Mouse (Mus musculus) MEL (cell line): ENCODE measurements at regions not wholly inside any gene's neighbourhood (a gene's known extent, or its start where the extent isn't known, plus 50 kb on each side); places are given as distances from the start of the nearest gene placed in this dataset.

ENCODE experiments used
- DNase-seq: peaks from one replicate; pipeline ENCODE4 v3.0.0; 2011; ENCODE audit warnings: low read depth, low spot score
- H3K27ac ChIP-seq: 2 replicates; pipeline ENCODE4 v1.5.1; 2012; ENCODE audit warnings: low read depth, mild to moderate bottlenecking, control low read depth, low read length, moderate library complexity; ENCODE audit not compliant: control insufficient read depth
- H3K27me3 ChIP-seq, 2 experiments: fragments of 150-350 bp in 1 of 2; sonication (generic) in 1 of 2; 2 replicates each; pipeline ENCODE4 v1.6.1; 2012; ENCODE audit warnings: low read length in 2 of 2, mild to moderate bottlenecking in 2 of 2, improper control_type of control experiment in 1 of 2, moderate library complexity in 1 of 2; ENCODE audit not compliant: insufficient read depth in 2 of 2, control insufficient read depth in 1 of 2
- H3K36me3 ChIP-seq, 2 experiments: 2 replicates each; pipeline ENCODE4 v1.6.1; 2012 to 2014; ENCODE audit warnings: low read length in 2 of 2, improper control_type of control experiment in 1 of 2, inconsistent platforms in 1 of 2, mild to moderate bottlenecking in 1 of 2; ENCODE audit not compliant: insufficient read depth in 2 of 2, control insufficient read depth in 1 of 2
- H3K4me1 ChIP-seq, 2 experiments: fragments of 150-350 bp in 1 of 2; sonication (generic) in 1 of 2; 2 replicates each; pipeline ENCODE4 v1.6.1; 2012; ENCODE audit warnings: low read length in 2 of 2, improper control_type of control experiment in 1 of 2, mild to moderate bottlenecking in 1 of 2; ENCODE audit not compliant: insufficient read depth in 2 of 2, control insufficient read depth in 1 of 2
- H3K4me3 ChIP-seq, 2 experiments: fragments of 150-350 bp in 1 of 2; sonication (generic) in 1 of 2; 2 replicates each; pipeline ENCODE4 v1.5.1; 2012; ENCODE audit warnings: low read depth in 2 of 2, low read length in 2 of 2, mild to moderate bottlenecking in 2 of 2, moderate library complexity in 2 of 2, control low read depth in 1 of 2, improper control_type of control experiment in 1 of 2; ENCODE audit not compliant: control insufficient read depth in 1 of 2, insufficient read depth in 1 of 2
- H3K79me2 ChIP-seq: 2 replicates; pipeline ENCODE4 v1.6.1; 2012; ENCODE audit warnings: mild to moderate bottlenecking, low read length, moderate library complexity; ENCODE audit not compliant: control insufficient read depth, poor library complexity, insufficient read depth
- H3K9ac ChIP-seq: 2 replicates; pipeline ENCODE4 v1.6.1; 2012; ENCODE audit warnings: low read depth, mild to moderate bottlenecking, control low read depth, low read length, moderate library complexity; ENCODE audit not compliant: control insufficient read depth, poor library complexity, severe bottlenecking
- H3K9me3 ChIP-seq: fragments of 150-350 bp; sonication (generic); replicated peaks from 2 replicates; pipeline ENCODE4 v1.6.1; 2012; ENCODE audit warnings: mild to moderate bottlenecking, low read length, improper control_type of control experiment, moderate library complexity; ENCODE audit not compliant: insufficient read depth
- CHD1 ChIP-seq: IDR thresholded peaks from 2 replicates; pipeline ENCODE4 v1.6.1; 2012; ENCODE audit warnings: low read depth, mild to moderate bottlenecking, inconsistent platforms, low read length, improper control_type of control experiment
- CTCF ChIP-seq, 3 experiments: IDR thresholded peaks in 2 of 3; conservative IDR thresholded peaks in 1 of 3; 2 replicates each; pipeline ENCODE4 v1.5.1; 2011 to 2012; ENCODE audit warnings: low read length in 3 of 3, low read depth in 2 of 3, mild to moderate bottlenecking in 2 of 3, improper control_type of control experiment in 1 of 3, inconsistent platforms in 1 of 3, mixed read lengths in 1 of 3, moderate library complexity in 1 of 3; ENCODE audit not compliant: control insufficient read depth in 1 of 3, insufficient read depth in 1 of 3, poor library complexity in 1 of 3, severe bottlenecking in 1 of 3
- E2F4 ChIP-seq: IDR thresholded peaks from 2 replicates; pipeline ENCODE4 v1.6.1; 2011; ENCODE audit warnings: low read depth, low read length, improper control_type of control experiment, borderline replicate concordance
- ELF1 ChIP-seq: IDR thresholded peaks from 2 replicates; pipeline ENCODE4 v1.6.1; 2014; ENCODE audit warnings: low read depth, mild to moderate bottlenecking, inconsistent platforms, low read length, improper control_type of control experiment, moderate library complexity
- GABPA ChIP-seq: IDR thresholded peaks from 2 replicates; pipeline ENCODE4 v1.6.1; 2012; ENCODE audit warnings: low read depth, mild to moderate bottlenecking, inconsistent platforms, low read length, improper control_type of control experiment, moderate library complexity
- GATA1 ChIP-seq: IDR thresholded peaks from 2 replicates; pipeline ENCODE4 v1.6.1; 2011; ENCODE audit warnings: low read depth, low read length, improper control_type of control experiment
- MAX ChIP-seq: IDR thresholded peaks from 2 replicates; pipeline ENCODE4 v1.6.1; 2011; ENCODE audit warnings: low read length, improper control_type of control experiment
- MAZ ChIP-seq: IDR thresholded peaks from 2 replicates; pipeline ENCODE4 v1.6.1; 2012; ENCODE audit warnings: low read depth, mild to moderate bottlenecking, inconsistent platforms, low read length, improper control_type of control experiment
- MXI1 ChIP-seq: IDR thresholded peaks from 2 replicates; pipeline ENCODE4 v1.6.1; 2011; ENCODE audit warnings: mild to moderate bottlenecking, low read depth, low read length, improper control_type of control experiment
- NELFE ChIP-seq: IDR thresholded peaks from 2 replicates; pipeline ENCODE4 v1.6.1; 2011; ENCODE audit warnings: low read depth, low read length, improper control_type of control experiment
- POLR2A ChIP-seq, 2 experiments: IDR thresholded peaks; 2 replicates each; pipeline ENCODE4 v1.6.1; 2011 to 2012; ENCODE audit warnings: low read length in 2 of 2, mild to moderate bottlenecking in 2 of 2, control low read depth in 1 of 2, improper control_type of control experiment in 1 of 2, low read depth in 1 of 2, moderate library complexity in 1 of 2; ENCODE audit not compliant: control insufficient read depth in 1 of 2, insufficient read depth in 1 of 2, poor library complexity in 1 of 2
- RAD21 ChIP-seq: IDR thresholded peaks from 2 replicates; pipeline ENCODE4 v1.6.1; 2011; ENCODE audit warnings: mild to moderate bottlenecking, low read depth, low read length, improper control_type of control experiment
- SIN3A ChIP-seq: IDR thresholded peaks from 2 replicates; pipeline ENCODE4 v1.6.1; 2012; ENCODE audit warnings: low read length, improper control_type of control experiment, inconsistent platforms
- SMC3 ChIP-seq: IDR thresholded peaks from 2 replicates; pipeline ENCODE4 v1.6.1; 2011; ENCODE audit warnings: low read depth, low read length, improper control_type of control experiment
- TAL1 ChIP-seq: IDR thresholded peaks from 2 replicates; pipeline ENCODE4 v1.6.1; 2012; ENCODE audit warnings: mild to moderate bottlenecking, inconsistent platforms, low read length, moderate library complexity, mixed read lengths
- TBP ChIP-seq: IDR thresholded peaks from 2 replicates; pipeline ENCODE4 v1.8.0; 2011; ENCODE audit warnings: low read depth, low read length, improper control_type of control experiment
- TCF12 ChIP-seq: IDR thresholded peaks from 2 replicates; pipeline ENCODE4 v1.6.1; 2014; ENCODE audit warnings: low read depth, mild to moderate bottlenecking, inconsistent platforms, low read length, improper control_type of control experiment, moderate library complexity
- USF2 ChIP-seq, 2 experiments: IDR thresholded peaks; 2 replicates each; pipeline ENCODE4 v1.6.1; 2011 to 2012; ENCODE audit warnings: improper control_type of control experiment in 2 of 2, low read length in 2 of 2, borderline replicate concordance in 1 of 2, inconsistent platforms in 1 of 2, low read depth in 1 of 2, mild to moderate bottlenecking in 1 of 2; ENCODE audit not compliant: insufficient read depth in 1 of 2
- ZC3H11A ChIP-seq: IDR thresholded peaks from 2 replicates; pipeline ENCODE4 v1.6.1; 2012; ENCODE audit warnings: low read depth, mild to moderate bottlenecking, inconsistent platforms, low read length, improper control_type of control experiment
- ZMIZ1 ChIP-seq: IDR thresholded peaks from 2 replicates; pipeline ENCODE4 v1.6.1; 2012; ENCODE audit warnings: low read depth, mild to moderate bottlenecking, inconsistent platforms, low read length, improper control_type of control experiment, moderate library complexity

GRCm38 (mm10) chr10:66593001-66593400 is 502.9 kb upstream of the Jmjd1c start:
- no peaks in the 10 kb centered on the region for H3K4me1 ChIP-seq
- H3K79me2 ChIP-seq: no peaks in the 10 kb centered on the region

GRCm38 (mm10) chr10:66593506-66593905 is 502.4 kb upstream of the Jmjd1c start:
- Histone ChIP-seq H3K9ac (no peak overlapping the region), H3K79me2 (no peaks in the 10 kb centered on the region), H3K9me3 (no peaks in the 10 kb centered on the region), H3K36me3 (no peaks in the 10 kb centered on the region), H3K4me1 (no peaks in the 10 kb centered on the region), H3K4me3 (no peak overlapping the region), H3K27me3 (no peaks in the 10 kb centered on the region), H3K27ac (no peak overlapping the region)
- DNase-seq: no peak
- no peak for TF ChIP-seq GABPA
- no peak for TF ChIP-seq NELFE
- no peak for TF ChIP-seq TAL1
- no peak for TF ChIP-seq MAX
- no peak for TF ChIP-seq SIN3A
- TF ChIP-seq RAD21: no peak
- no peak for TF ChIP-seq ZC3H11A
- no peak for TF ChIP-seq TBP
- TF ChIP-seq SMC3: no peak
- no peak for TF ChIP-seq E2F4
- TF ChIP-seq CTCF (IDR thresholded peaks at IDR 0.05 in 2 of 3, conservative IDR thresholded peaks at IDR 0.05 in 1 of 3; ENCODE audit: control insufficient read depth in 1 of 3, insufficient read depth in 1 of 3, low read depth in 2 of 3, low read length in 3 of 3, poor library complexity in 1 of 3, severe bottlenecking in 1 of 3): no peak

More at GRCm38 (mm10) chr10:66593001-66593400, 502.9 kb upstream of the Jmjd1c start:
- no peak for TF ChIP-seq ZMIZ1
- TF ChIP-seq TCF12: no peak
- TF ChIP-seq GABPA: no peak
- TF ChIP-seq NELFE: no peak
- no peak for TF ChIP-seq GATA1
- no peak for TF ChIP-seq SIN3A
- no peak for TF ChIP-seq TAL1
- no peak for TF ChIP-seq MXI1
- TF ChIP-seq USF2 (IDR thresholded peaks at IDR 0.05; ENCODE audit: borderline replicate concordance in 1 of 2, insufficient read depth in 1 of 2, low read depth in 1 of 2, low read length in 2 of 2): no peak
- no peak for TF ChIP-seq ZC3H11A
- no peak for TF ChIP-seq CHD1
- no peak for TF ChIP-seq POLR2A (IDR thresholded peaks at IDR 0.05; ENCODE audit: control insufficient read depth in 1 of 2, insufficient read depth in 1 of 2, low read depth in 1 of 2, low read length in 2 of 2, poor library complexity in 1 of 2)
- TF ChIP-seq MAZ: no peak
- no peak for TF ChIP-seq SMC3
- TF ChIP-seq ELF1: no peak
- H3K27me3 ChIP-seq: no peaks in the 10 kb centered on the region
- no peak overlapping the region for H3K9ac ChIP-seq
- H3K4me3 ChIP-seq: no peak overlapping the region
- no peaks in the 10 kb centered on the region for H3K36me3 ChIP-seq
- H3K9me3 ChIP-seq: no peaks in the 10 kb centered on the region
- DNase-seq: no peak
- no peak overlapping the region for H3K27ac ChIP-seq
